Mouse (Mus musculus) midbrain, postnatal 0 days (tissue): ENCODE results near the gene Nccrp1. TPM values are rescaled to one million over a fixed set of nuclear protein-coding genes. Genes with fewer than 3 reads are reported as not detected.

Source experiments
- ATAC-seq: fragments of 200-750 bp; cut with Nextera tagmentation; 2 replicates; pipeline ENCODE4 v1.8.0; 2017; ENCODE audit warnings: moderate number of reproducible peaks, mild to moderate bottlenecking, moderate TSS enrichment, moderate library complexity; ENCODE audit not compliant: low FRiP score
- DNase-seq: peaks from one replicate; pipeline ENCODE4 v3.0.0-alpha.2; 2015; ENCODE audit warnings: low spot score
- H3K27ac ChIP-seq: fragments of 300-500 bp; sonication (generic); 2 replicates; pipeline ENCODE4 v1.5.1; 2014; ENCODE audit warnings: low read depth, mild to moderate bottlenecking, low read length, mixed read lengths
- H3K27me3 ChIP-seq: fragments of 300-500 bp; sonication (generic); 2 replicates; pipeline ENCODE4 v1.6.1; 2014; ENCODE audit warnings: low read length, control low read depth, mixed read lengths; ENCODE audit not compliant: insufficient read depth
- H3K36me3 ChIP-seq: fragments of 300-500 bp; sonication (generic); 2 replicates; pipeline ENCODE4 v1.6.1; 2014; ENCODE audit warnings: low read length, control low read depth, mixed read lengths; ENCODE audit not compliant: insufficient read depth
- H3K4me1 ChIP-seq: fragments of 300-500 bp; sonication (generic); 2 replicates; pipeline ENCODE4 v1.6.1; 2014; ENCODE audit warnings: mild to moderate bottlenecking, control low read depth, antibody characterized with exemption, low read length, mixed read lengths; ENCODE audit not compliant: insufficient read depth
- H3K4me2 ChIP-seq: fragments of 300-500 bp; sonication (generic); 2 replicates; pipeline ENCODE4 v1.6.1; 2014; ENCODE audit warnings: low read depth, mild to moderate bottlenecking, low read length, mixed read lengths; ENCODE audit not compliant: poor library complexity, severe bottlenecking
- H3K4me3 ChIP-seq: fragments of 300-500 bp; sonication (generic); 2 replicates; pipeline ENCODE4 v1.5.1; 2014; ENCODE audit warnings: low read depth, mild to moderate bottlenecking, low read length, moderate library complexity
- H3K9ac ChIP-seq: fragments of 300-500 bp; sonication (generic); replicated peaks from 2 replicates; pipeline ENCODE4 v1.6.1; 2014; ENCODE audit warnings: mild to moderate bottlenecking, low read length, moderate library complexity, mixed read lengths; ENCODE audit not compliant: poor library complexity, severe bottlenecking
- H3K9me3 ChIP-seq: fragments of 300-500 bp; sonication (generic); 2 replicates; pipeline ENCODE4 v1.6.1; 2016; ENCODE audit warnings: low read length, control low read depth
- CTCF ChIP-seq: IDR thresholded peaks from 2 replicates; pipeline ENCODE4 v1.5.1; 2016; ENCODE audit warnings: antibody characterized with exemption, mild to moderate bottlenecking
- WGBS: fragments of 180-500 bp; shearing (Covaris S2); extraction: QIAGEN DNeasy Blood & Tissue Kit; methylation state at CpG from one replicate; pipeline ENCODE4 v1.1.7; 2014; 5-methylcytosine and 5-hydroxymethylcytosine counted together
- polyA plus RNA-seq: library from polyadenylated mRNA; unstranded; fragments of >200 nt; fragmentation: Nextera tagmentation; extraction: Ambion mirVana; gene quantifications from 2 replicates; pipeline ENCODE4 v1.2.1, GENCODE M21; 2015
- total RNA-seq: library from RNA; depleted of rRNA; stranded (reverse); fragments of >200 nt; gene quantifications from 2 replicates; pipeline ENCODE4 v1.2.3, GENCODE M21; 2014

Nccrp1 gene
- total and polyA plus RNA-seq, 2 experiments from 2014 or later = 0.16 to 1.4 TPM

DNA sequence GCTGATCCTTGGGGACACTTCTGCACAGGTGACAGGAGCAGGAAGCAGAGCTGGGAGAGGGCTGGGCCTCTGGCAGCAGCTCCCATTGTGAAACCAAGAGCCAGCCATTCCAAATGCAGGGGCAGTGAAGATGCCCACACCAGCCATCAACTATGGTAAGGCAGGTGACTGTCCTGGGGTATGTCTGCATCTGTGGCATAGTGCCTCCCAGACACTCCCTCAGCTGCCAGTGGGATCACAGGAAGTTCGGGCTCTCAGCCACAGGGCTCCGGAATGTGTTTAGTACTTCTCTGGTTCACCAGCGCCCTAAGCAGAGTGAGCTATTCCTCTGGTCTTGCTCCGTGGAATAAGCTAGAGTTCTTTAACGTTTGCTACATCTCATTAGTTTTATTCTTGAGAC is 10.0 kb upstream of the Nccrp1 start:
- TF ChIP-seq CTCF = no peak
- Histone ChIP-seq H3K4me1 (no peaks in the 10 kb centered on the region), H3K4me2 (no peak overlapping the region), H3K9me3 (no peaks in the 10 kb centered on the region), H3K36me3 (peaks cover 22% of the 10 kb centered on the region), H3K4me3 (no peak overlapping the region), H3K27ac (no peak overlapping the region), H3K27me3 (no peaks in the 10 kb centered on the region), H3K9ac (no peak overlapping the region)
- WGBS = 83% methylated on average over 5 of the region's 5 CpGs
- ATAC-seq = no peak
- no peak for DNase-seq

GRCm38 (mm10) chr7:28555939-28556535 is 9.0 kb upstream of the Nccrp1 start:
- no peak overlapping the region for H3K9ac ChIP-seq
- H3K27me3 ChIP-seq = no peaks in the 10 kb centered on the region
- H3K4me1 ChIP-seq = no peaks in the 10 kb centered on the region
- H3K4me3 ChIP-seq = no peak overlapping the region
- WGBS = 16% methylated on average over 5 of the region's 5 CpGs
- no peak overlapping the region for H3K4me2 ChIP-seq
- peaks cover 17% of the 10 kb centered on the region for H3K36me3 ChIP-seq
- H3K9me3 ChIP-seq = no peaks in the 10 kb centered on the region
- ATAC-seq (no peak), DNase-seq (no peak)
- TF ChIP-seq CTCF = no peak
- H3K27ac ChIP-seq = no peak overlapping the region

DNA sequence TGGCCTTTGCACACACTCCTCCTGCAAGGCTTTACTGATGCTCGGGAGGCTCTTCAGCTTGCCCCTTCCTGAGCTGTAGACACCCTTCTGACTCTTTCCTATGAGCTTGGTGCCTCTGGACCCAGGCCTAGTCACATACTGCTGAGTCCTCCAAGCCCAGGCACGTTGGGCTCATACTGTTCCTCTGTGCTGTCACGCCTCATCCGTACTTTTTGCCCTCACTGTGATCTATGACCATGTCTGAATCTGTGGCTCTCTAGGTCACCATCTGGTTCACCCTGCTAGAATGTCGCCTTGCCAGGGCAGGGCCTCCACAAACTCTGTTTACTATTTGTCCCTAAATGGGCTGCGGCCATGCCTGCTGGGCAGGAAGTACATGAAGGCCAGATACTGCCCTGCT is 6.0 kb upstream of the Nccrp1 start:
- DNase-seq (no peak), ATAC-seq (no peak)
- Histone ChIP-seq H3K9me3 (no peaks in the 10 kb centered on the region), H3K4me3 (no peak overlapping the region), H3K4me1 (no peaks in the 10 kb centered on the region), H3K9ac (no peak overlapping the region), H3K27ac (no peak overlapping the region), H3K4me2 (no peak overlapping the region), H3K36me3 (no peaks in the 10 kb centered on the region), H3K27me3 (peaks cover 2% of the 10 kb centered on the region)
- 90% methylated on average over 6 of the region's 6 CpGs for WGBS
- TF ChIP-seq CTCF = no peak

DNA sequence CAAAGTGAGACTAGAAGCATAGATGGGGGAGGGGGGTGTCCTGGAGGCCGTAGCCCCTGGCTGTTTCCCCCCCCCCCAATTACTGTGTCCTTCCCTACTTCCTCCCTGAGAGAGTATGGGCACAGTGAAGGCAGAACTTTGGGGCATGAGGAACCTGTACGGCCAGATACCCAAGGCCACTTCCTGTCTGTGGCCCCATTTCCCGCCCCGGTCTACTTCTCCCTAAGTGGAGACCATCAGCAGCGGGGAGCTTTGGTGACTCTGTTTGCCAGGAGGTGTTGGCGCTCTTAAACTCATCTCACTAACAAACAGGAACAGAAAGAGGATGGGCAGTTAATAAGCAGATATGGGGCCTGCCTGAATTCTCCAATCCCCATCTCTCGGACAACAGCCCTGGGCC is 574 bp upstream of the Nccrp1 start:
- Histone ChIP-seq H3K4me2 (no peak overlapping the region), H3K27ac (no peak overlapping the region), H3K36me3 (no peaks in the 10 kb centered on the region), H3K9ac (no peak overlapping the region), H3K9me3 (no peaks in the 10 kb centered on the region), H3K4me3 (no peak overlapping the region), H3K4me1 (0 out of 2 replicates have a peak, but pooled peaks cover 2% of the 10 kb centered on the region), H3K27me3 (peaks cover 38% of the 10 kb centered on the region)
- 76% methylated on average over 7 of the region's 7 CpGs for whole genome bisulfite sequencing
- TF ChIP-seq CTCF = no peak
- no peak for ATAC-seq
- no peak for DNase-seq

DNA sequence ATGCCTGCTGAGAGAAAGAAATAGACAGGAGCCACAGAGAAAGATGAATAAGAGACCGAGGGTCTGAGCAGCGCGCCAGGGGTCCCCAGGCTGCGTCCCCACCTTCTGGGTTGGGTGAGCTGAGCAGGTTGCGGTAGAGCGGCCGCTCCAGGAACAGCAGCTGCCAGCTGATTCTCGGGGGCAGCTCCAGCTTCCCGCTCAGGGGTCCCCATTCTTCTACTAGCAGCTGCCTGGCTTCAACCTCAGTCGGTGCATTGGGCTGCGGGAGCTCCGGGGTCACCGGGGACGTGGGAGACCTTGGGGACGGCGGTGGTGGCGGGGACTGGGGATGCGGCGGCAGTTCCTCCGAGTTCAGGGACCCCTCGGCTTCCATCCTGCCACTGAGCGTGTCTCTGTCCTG is 405 bp downstream of the Nccrp1 start:
- ATAC-seq (no peak), DNase-seq (no peak)
- Histone ChIP-seq H3K27me3 (peaks cover 38% of the 10 kb centered on the region), H3K4me1 (0 out of 2 replicates have a peak, but pooled peaks cover 2% of the 10 kb centered on the region), H3K9ac (peak overlapping the region; percentile 29; the same call in 1 of the 2 replicates), H3K9me3 (no peaks in the 10 kb centered on the region), H3K4me2 (peak overlapping the region; percentile 61), H3K27ac (no peak overlapping the region), H3K36me3 (no peaks in the 10 kb centered on the region), H3K4me3 (peak overlapping the region; percentile 32)
- TF ChIP-seq CTCF = no peak
- WGBS = 4% methylated on average over 22 of the region's 22 CpGs

GRCm38 (mm10) chr7:28545891-28546210 is 1.2 kb downstream of the Nccrp1 start:
- no peak overlapping the region for H3K9ac ChIP-seq
- ATAC-seq (no peak), DNase-seq (no peak)
- H3K36me3 ChIP-seq = no peaks in the 10 kb centered on the region
- H3K4me3 ChIP-seq = no peak overlapping the region
- WGBS = 54% methylated on average over 7 of the region's 7 CpGs
- H3K27ac ChIP-seq = no peak overlapping the region
- no peak overlapping the region for H3K4me2 ChIP-seq
- TF ChIP-seq CTCF = 0 out of 2 replicates have a peak, but pooled peaks have one; percentile 5
- no peaks in the 10 kb centered on the region for H3K9me3 ChIP-seq
- peaks cover 38% of the 10 kb centered on the region for H3K27me3 ChIP-seq
- H3K4me1 ChIP-seq = 0 out of 2 replicates have a peak, but pooled peaks cover 2% of the 10 kb centered on the region
